Mouse (Mus musculus): Measurements from ENCODE around the gene Wnt2.

Gene Wnt2

GRCm38 (mm10) chr6:17978324-17978723, 52.1 kb downstream of the Wnt2 start:
- no peak for DNase-seq (ENCODE audit: low spot score)

- no peak for DNase-seq (ENCODE audit: low spot score)
Observed at GRCm38 (mm10) chr6:17977165-17977564, 53.2 kb downstream of the Wnt2 start.

- no peak for DNase-seq (ENCODE audit: low spot score)
Observed at GRCm38 (mm10) chr6:17974416-17974815, 56.0 kb downstream of the Wnt2 start.

- no peak for DNase-seq (ENCODE audit: low spot score)
Observed at GRCm38 (mm10) chr6:17971393-17971792, 59.0 kb downstream of the Wnt2 start.

- DNase-seq (ENCODE audit: low spot score): no peak
Observed at GRCm38 (mm10) chr6:17969815-17970214, 60.6 kb downstream of the Wnt2 start.

- no peak for DNase-seq (ENCODE audit: low spot score)
Observed at GRCm38 (mm10) chr6:17968467-17969144, 61.8 kb downstream of the Wnt2 start.

GRCm38 (mm10) chr6:17963455-17963854, 66.9 kb downstream of the Wnt2 start:
- DNase-seq (ENCODE audit: low spot score): no peak

GRCm38 (mm10) chr6:17951779-17952178, 78.6 kb downstream of the Wnt2 start:
- DNase-seq (ENCODE audit: low spot score): no peak

GRCm38 (mm10) chr6:17949103-17949502, 81.3 kb downstream of the Wnt2 start:
- no peak for DNase-seq (ENCODE audit: low spot score)

GRCm38 (mm10) chr6:17947130-17947831, 83.1 kb downstream of the Wnt2 start:
- no peak for DNase-seq (ENCODE audit: low spot score)

- DNase-seq (ENCODE audit: low spot score): no peak
Observed at GRCm38 (mm10) chr6:17946456-17946855, 83.9 kb downstream of the Wnt2 start.

GRCm38 (mm10) chr6:17943877-17944617, 86.3 kb downstream of the Wnt2 start:
- DNase-seq (ENCODE audit: low spot score): no peak

GRCm38 (mm10) chr6:17942344-17942743, 88.0 kb downstream of the Wnt2 start:
- DNase-seq (ENCODE audit: low spot score): no peak

GRCm38 (mm10) chr6:17941916-17942315, 88.5 kb downstream of the Wnt2 start:
- peak; percentile 17 for DNase-seq (ENCODE audit: low spot score)
